Mouse (Mus musculus): ENCODE data around the gene Gm21983. TPM values are rescaled to one million over a fixed set of nuclear protein-coding genes. Genes with fewer than 3 reads are reported as not detected.
A peak's percentile ranks its signal among the peaks of the same experiment; 100 is the strongest.

The Gm21983 gene
- polyA plus RNA-seq, 1 experiment, result not detected

DNA sequence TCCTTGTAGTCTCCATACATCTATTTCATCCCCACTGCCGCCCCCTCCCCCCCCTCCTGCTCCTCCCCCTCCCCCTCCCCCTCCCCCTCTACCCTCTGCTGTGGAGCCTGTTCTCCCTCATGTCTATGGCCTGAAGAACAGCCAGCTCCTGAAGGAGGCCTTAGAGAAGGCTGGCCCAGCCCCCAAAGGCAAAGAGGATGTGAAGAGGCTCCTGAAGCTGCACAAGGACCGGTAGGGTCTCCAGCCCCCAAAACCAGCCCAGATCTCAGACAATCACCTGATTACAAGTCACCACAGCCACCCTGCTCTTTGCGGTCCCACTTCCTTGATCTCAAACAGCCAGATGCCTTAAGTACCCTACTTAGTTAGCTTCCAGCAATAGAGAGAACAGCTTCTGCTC, 16.2 kb upstream of the Gm21983 start:
- TF ChIP-seq CTCF (IDR thresholded peaks at IDR 0.05; ENCODE audit: borderline replicate concordance, insufficient read depth, low read depth, low read length) (no peak), POLR2A (IDR thresholded peaks at IDR 0.05; ENCODE audit: borderline replicate concordance, insufficient read depth, low read length) (no peak)
- Histone ChIP-seq H3K4me3 (replicated peaks; ENCODE audit: insufficient read depth, low read depth, low read length) (no peak overlapping the region), H3K27ac (ENCODE audit: insufficient read depth, low read length) (no peak overlapping the region), H3K27me3 (ENCODE audit: control insufficient read depth, insufficient read depth, low read length) (no peaks in the 10 kb centered on the region), H3K4me1 (ENCODE audit: control insufficient read depth, insufficient read depth, low read length) (no peaks in the 10 kb centered on the region; the same call in 1 of the 2 replicates)
- no peak for DNase-seq
- WGBS, result 83% methylated on average over 3 of the region's 3 CpGs

DNA sequence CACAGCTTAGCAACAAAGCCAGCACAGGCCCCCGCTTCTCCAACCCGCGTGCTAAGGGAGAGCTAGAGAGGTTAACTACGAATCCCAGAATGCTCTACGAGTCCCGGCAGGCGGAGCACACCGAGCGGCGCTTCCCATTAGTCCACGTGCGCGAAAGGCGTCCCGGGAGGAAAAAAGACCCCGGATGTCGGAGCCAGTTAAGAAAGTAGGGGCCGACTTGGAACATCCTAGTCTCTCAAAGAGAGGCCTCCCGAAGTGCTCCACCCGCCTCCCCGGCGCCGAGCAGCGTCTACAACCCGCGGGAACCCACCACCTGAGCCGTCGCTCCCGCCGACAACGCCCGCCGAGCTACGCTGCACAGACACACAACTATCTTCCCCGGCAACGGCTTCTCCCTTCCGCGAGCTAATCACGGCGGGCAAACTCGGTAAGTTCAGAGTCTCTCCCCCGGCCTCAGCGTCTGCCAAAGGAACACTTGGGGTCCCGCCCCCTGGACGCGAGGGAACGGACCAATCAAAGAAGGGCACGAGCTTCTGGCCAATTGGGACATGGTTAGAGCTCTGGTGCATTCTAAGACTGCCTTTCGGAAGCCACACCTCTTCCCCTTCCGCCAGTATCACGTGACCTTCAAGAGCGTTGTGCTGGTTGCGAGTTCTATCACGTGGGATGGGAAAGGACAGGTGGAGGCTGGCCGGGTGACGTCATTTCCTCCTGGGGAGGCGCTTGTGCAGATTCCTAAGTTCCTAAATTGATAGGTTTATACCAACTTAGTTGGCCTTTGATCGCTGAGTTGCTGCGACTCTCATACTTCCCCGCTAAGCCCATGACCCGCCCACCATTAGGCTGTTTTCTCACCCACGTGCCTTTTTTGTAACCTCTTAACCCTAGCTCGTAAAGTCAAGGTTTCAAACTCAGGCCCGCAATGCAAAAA, 15.1 kb upstream of the Gm21983 start, which contains the start of the genes BC024978 and Snrpa:
Gene BC024978, plus strand, starts transcription at position 101 of the 931 bp plus-strand sequence.
Gene Snrpa, minus strand, starts transcription at position 591 of the 931 bp plus-strand sequence.
- H3K27ac ChIP-seq (ENCODE audit: insufficient read depth, low read length), result peak within 1 kb of the TSS; percentile 85
- TF ChIP-seq POLR2A (IDR thresholded peaks at IDR 0.05; ENCODE audit: borderline replicate concordance, insufficient read depth, low read length) (peak; percentile 45; the same call in 1 of the 2 replicates), CTCF (IDR thresholded peaks at IDR 0.05; ENCODE audit: borderline replicate concordance, insufficient read depth, low read depth, low read length) (no peak)
- 1% methylated on average over 64 of the region's 64 CpGs for WGBS
- no peaks in the 10 kb centered on the region; the same call in 1 of the 2 replicates for H3K4me1 ChIP-seq (ENCODE audit: control insufficient read depth, insufficient read depth, low read length)
- no peaks in the 10 kb centered on the region for H3K27me3 ChIP-seq (ENCODE audit: control insufficient read depth, insufficient read depth, low read length)
- DNase-seq, result peak; percentile 94 to 100
- H3K4me3 ChIP-seq (replicated peaks; ENCODE audit: insufficient read depth, low read depth, low read length), result peak within 1 kb of the TSS; percentile 86

DNA sequence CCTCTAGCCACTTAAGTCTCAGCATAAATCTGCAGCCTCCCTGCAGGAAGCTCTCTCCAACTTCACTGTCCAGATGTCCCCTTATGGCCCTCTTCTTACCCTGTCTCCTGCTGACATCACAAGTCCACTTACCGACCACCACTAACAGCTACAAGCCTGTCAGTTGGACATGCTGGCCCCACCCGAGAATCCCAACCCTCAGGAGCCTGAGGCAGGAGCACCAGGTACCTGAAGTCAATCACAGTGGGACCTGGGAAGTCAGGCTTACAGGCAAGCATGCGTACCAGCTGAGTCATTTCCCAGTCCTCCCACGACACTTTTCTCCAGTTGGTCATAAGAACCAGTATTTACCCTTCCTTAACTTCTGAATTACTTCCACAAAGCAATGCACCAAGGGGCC, 12.8 kb upstream of the Gm21983 start:
- WGBS, result 69% methylated on average over 4 of the region's 4 CpGs
- TF ChIP-seq CTCF (IDR thresholded peaks at IDR 0.05; ENCODE audit: borderline replicate concordance, insufficient read depth, low read depth, low read length) (no peak), POLR2A (IDR thresholded peaks at IDR 0.05; ENCODE audit: borderline replicate concordance, insufficient read depth, low read length) (no peak)
- no peak overlapping the region for H3K27ac ChIP-seq (ENCODE audit: insufficient read depth, low read length)
- H3K4me3 ChIP-seq (replicated peaks; ENCODE audit: insufficient read depth, low read depth, low read length), result no peak overlapping the region
- no peaks in the 10 kb centered on the region for H3K27me3 ChIP-seq (ENCODE audit: control insufficient read depth, insufficient read depth, low read length)
- no peak for DNase-seq
- no peaks in the 10 kb centered on the region; the same call in 1 of the 2 replicates for H3K4me1 ChIP-seq (ENCODE audit: control insufficient read depth, insufficient read depth, low read length)

DNA sequence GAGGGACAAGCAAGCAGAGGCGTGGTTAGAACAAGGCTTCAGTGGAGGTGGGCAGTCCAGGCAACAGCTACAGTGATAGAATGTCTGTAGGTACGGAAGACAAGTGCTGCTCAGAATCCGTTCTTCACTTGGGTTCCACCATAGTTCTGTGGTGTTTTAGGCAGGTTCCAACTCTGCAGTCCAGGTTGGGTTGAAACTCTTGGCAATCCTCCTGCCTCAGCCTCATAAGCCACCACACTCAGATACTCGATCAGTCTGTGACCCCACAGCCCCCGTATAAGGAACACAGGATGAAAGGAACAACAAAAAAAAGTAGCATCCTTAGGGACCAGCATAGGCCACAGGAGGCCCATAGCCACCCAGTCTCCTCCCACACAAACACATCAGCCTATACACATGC, 11.5 kb upstream of the Gm21983 start:
- no peak for TF ChIP-seq CTCF (IDR thresholded peaks at IDR 0.05; ENCODE audit: borderline replicate concordance, insufficient read depth, low read depth, low read length)
- TF ChIP-seq POLR2A (IDR thresholded peaks at IDR 0.05; ENCODE audit: borderline replicate concordance, insufficient read depth, low read length), result no peak
- no peak overlapping the region for H3K27ac ChIP-seq (ENCODE audit: insufficient read depth, low read length)
- no peak overlapping the region for H3K4me3 ChIP-seq (replicated peaks; ENCODE audit: insufficient read depth, low read depth, low read length)
- 92% methylated on average over 5 of the region's 5 CpGs for WGBS
- DNase-seq, result no peak
- H3K27me3 ChIP-seq (ENCODE audit: control insufficient read depth, insufficient read depth, low read length), result no peaks in the 10 kb centered on the region
- no peaks in the 10 kb centered on the region; the same call in 1 of the 2 replicates for H3K4me1 ChIP-seq (ENCODE audit: control insufficient read depth, insufficient read depth, low read length)

- Histone ChIP-seq H3K27ac (ENCODE audit: insufficient read depth, low read length) (no peak overlapping the region), H3K27me3 (ENCODE audit: control insufficient read depth, insufficient read depth, low read length) (no peaks in the 10 kb centered on the region), H3K4me1 (ENCODE audit: control insufficient read depth, insufficient read depth, low read length) (no peaks in the 10 kb centered on the region), H3K4me3 (replicated peaks; ENCODE audit: insufficient read depth, low read depth, low read length) (no peak overlapping the region)
- TF ChIP-seq POLR2A (IDR thresholded peaks at IDR 0.05; ENCODE audit: borderline replicate concordance, insufficient read depth, low read length) (no peak), CTCF (IDR thresholded peaks at IDR 0.05; ENCODE audit: borderline replicate concordance, insufficient read depth, low read depth, low read length) (peak; percentile 21; the same call in 1 of the 2 replicates)
- no peak for DNase-seq
- WGBS, result 44% methylated on average over 10 of the region's 10 CpGs
Measured at GRCm38 (mm10) chr7:27189271-27189931, 8.5 kb upstream of the Gm21983 start.

DNA sequence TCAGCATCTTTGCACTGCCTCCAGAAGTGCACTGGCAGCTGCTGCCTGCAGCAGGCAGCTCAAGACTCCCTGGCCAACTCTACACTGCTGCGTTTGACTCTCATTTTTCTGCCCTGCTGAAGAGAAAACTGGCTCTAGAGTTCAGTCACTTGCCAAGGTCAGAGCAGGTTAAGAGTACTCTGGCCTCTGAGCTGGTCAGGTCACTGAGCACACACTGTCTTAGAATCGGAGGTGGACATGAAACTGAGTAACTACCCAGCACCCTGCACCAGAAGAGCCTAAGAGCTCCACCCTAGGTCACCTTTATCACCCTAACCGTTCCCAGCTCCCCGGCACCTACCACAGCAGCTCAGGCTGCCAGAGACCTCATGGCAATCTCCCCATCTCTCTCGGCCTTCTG, 5.1 kb upstream of the Gm21983 start:
- TF ChIP-seq CTCF (IDR thresholded peaks at IDR 0.05; ENCODE audit: borderline replicate concordance, insufficient read depth, low read depth, low read length), result no peak
- no peak for TF ChIP-seq POLR2A (IDR thresholded peaks at IDR 0.05; ENCODE audit: borderline replicate concordance, insufficient read depth, low read length)
- no peak for DNase-seq
- WGBS, result 81% methylated on average over 5 of the region's 5 CpGs
- Histone ChIP-seq H3K4me3 (replicated peaks; ENCODE audit: insufficient read depth, low read depth, low read length) (no peak overlapping the region), H3K4me1 (ENCODE audit: control insufficient read depth, insufficient read depth, low read length) (no peaks in the 10 kb centered on the region), H3K27ac (ENCODE audit: insufficient read depth, low read length) (no peak overlapping the region), H3K27me3 (ENCODE audit: control insufficient read depth, insufficient read depth, low read length) (no peaks in the 10 kb centered on the region)

GRCm38 (mm10) chr7:27184964-27185363, 4.1 kb upstream of the Gm21983 start:
- Histone ChIP-seq H3K4me1 (ENCODE audit: control insufficient read depth, insufficient read depth, low read length) (no peaks in the 10 kb centered on the region), H3K27me3 (ENCODE audit: control insufficient read depth, insufficient read depth, low read length) (no peaks in the 10 kb centered on the region), H3K4me3 (replicated peaks; ENCODE audit: insufficient read depth, low read depth, low read length) (no peak overlapping the region), H3K27ac (ENCODE audit: insufficient read depth, low read length) (no peak overlapping the region)
- WGBS, result 46% methylated on average over 3 of the region's 3 CpGs
- no peak for TF ChIP-seq POLR2A (IDR thresholded peaks at IDR 0.05; ENCODE audit: borderline replicate concordance, insufficient read depth, low read length)
- peak; percentile 71 for TF ChIP-seq CTCF (IDR thresholded peaks at IDR 0.05; ENCODE audit: borderline replicate concordance, insufficient read depth, low read depth, low read length)
- DNase-seq, result no peak

Measured in cerebellum, adult 2 months (tissue).